Mouse (Mus musculus) urinary bladder, postnatal 25 days (tissue): Measurements from ENCODE around the gene Sh3pxd2b.
A peak's percentile ranks its signal among the peaks of the same experiment; 100 is the strongest.

Source experiments
- DNase-seq: peaks from one replicate; pipeline ENCODE4 v3.0.0; 2022; ENCODE audit warnings: low spot score

The Sh3pxd2b gene

GRCm38 (mm10) chr11:32347607-32348432 is at the start of gene Sh3pxd2b:
Gene Sh3pxd2b, plus strand, starts transcription at chr11:32347820.
- peak; percentile 70 for DNase-seq

- DNase-seq: no peak
Observed at GRCm38 (mm10) chr11:32297866-32298531, 49.6 kb upstream of the Sh3pxd2b start.

DNA sequence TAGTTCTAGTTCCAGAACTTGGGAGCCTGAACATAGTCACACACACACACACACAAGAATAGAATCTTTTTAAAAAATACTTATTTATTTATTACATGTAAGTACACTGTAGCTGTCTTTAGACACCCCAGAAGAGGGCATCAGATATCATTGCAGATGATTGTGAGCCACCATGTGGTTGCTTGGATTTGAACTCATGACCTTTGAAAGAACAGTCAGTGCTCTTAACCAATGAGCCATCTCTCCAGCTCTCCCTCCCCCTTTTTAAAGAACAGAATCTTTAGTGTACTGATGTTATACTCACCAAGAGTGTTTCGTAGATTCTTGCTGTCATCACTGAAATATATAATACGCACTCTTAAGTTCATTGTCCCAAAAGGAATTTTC is 49.1 kb upstream of the Sh3pxd2b start:
- no peak for DNase-seq

GRCm38 (mm10) chr11:32299865-32300264 is 47.8 kb upstream of the Sh3pxd2b start, which contains the start of gene Hbq1a:
Gene Hbq1a, plus strand, starts transcription at chr11:32300069.
- DNase-seq: peak; percentile 46

DNA sequence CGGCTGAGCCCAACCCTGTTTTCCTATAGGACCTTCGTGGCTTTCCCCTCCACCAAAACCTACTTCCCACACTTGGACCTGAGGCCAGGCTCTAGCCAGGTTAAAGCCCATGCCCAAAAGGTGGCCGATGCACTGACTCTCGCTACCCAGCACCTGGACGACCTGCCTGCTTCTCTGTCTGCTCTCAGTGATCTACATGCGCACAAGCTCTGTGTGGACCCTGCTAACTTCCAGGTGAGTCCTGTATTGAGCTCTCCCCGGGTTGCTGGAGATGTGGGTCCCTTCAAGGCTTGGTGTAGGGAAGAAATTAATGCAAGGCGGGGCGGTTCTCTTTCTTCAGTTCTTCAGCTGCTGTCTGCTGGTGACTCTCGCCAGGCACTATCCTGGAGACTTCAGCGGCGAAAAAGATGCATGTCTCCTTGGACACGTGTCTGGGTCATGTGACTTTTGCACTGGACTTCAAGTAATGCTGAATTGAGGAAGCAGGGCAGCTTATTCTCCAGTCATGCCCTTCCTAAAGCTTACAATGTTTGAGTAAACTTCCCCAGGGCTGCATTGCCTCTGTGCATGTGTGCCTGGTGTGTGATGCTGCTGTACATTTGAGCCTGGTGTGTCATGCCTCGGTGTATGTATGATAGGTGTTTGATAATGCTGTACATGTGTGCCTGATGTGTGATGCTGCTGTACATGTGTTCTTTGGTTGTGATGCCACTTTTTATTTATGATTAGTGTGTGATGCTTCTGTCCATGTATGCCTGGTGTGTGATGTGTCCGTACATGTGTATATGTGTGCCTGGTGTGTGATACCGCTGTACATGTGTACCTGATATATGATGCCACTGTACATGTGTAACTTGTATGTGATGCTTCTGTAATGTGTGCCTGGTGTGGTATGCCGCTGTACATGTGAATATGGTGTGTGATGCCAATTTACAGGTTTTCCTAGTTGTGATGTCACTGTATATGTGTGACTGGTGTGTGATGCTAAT is 47.0 kb upstream of the Sh3pxd2b start:
- no peak for DNase-seq

GRCm38 (mm10) chr11:32301506-32301905 is 46.1 kb upstream of the Sh3pxd2b start:
- no peak for DNase-seq

- DNase-seq: no peak
Observed at GRCm38 (mm10) chr11:32302824-32303419, 44.7 kb upstream of the Sh3pxd2b start.

- DNase-seq: no peak
Observed at GRCm38 (mm10) chr11:32303455-32303854, 44.2 kb upstream of the Sh3pxd2b start.

- DNase-seq: no peak
Observed at GRCm38 (mm10) chr11:32307006-32307405, 40.6 kb upstream of the Sh3pxd2b start.

- no peak for DNase-seq
Observed at GRCm38 (mm10) chr11:32309446-32309845, 38.2 kb upstream of the Sh3pxd2b start.

- no peak for DNase-seq
Observed at GRCm38 (mm10) chr11:32309928-32310327, 37.7 kb upstream of the Sh3pxd2b start.

DNA sequence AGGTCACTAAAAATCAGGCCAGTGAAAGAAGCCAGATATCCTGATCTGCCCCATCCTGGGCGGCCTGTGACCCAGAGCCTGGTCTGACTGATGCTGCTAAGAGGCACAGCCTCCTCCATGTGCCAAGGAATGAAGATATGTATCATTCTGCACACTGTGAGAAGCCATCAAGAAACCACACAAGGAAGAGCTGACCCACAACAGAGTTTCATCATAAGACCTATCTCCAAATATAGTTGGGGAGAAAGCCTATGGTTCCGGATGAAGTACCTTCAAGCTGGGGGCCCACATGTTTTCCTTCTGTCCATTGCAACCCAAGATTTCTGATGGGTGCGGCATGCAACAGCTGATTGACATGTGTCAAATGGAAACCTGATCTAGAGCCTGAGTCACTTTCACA is 31.6 kb upstream of the Sh3pxd2b start:
- no peak for DNase-seq

DNA sequence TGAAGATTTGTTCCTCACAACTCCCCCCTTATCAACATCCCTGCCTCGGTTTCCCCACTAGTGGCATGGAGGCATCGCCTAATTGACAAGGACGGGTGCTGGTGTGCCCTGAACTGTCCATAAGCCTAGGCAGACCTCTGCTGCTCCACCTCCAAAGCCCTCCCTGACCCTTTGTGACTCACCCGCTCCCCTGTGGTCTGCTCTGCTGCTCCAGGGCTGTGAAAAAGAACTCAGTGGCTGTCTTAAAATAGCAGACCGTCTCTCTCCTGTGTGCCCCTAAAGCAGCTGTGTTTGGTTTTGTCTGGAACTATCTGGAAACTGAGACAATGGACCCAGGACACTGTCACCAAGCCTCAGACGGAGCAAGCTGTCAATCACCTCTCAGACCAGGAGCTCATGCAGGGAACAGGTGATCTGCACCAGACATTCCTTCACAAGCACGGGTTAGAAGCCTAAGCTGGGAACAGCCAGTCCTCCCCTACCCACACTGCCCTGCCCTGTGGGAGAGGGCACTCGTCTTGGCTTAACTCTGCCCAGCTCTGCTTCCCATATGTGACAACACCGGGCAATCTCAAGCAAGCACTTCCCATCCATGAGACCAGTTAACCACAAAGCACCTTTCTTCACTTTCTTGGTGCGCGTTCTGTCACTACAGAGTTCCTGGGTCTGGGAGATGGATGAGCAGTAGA is 27.0 kb upstream of the Sh3pxd2b start:
- DNase-seq: no peak

- peak; percentile 43 for DNase-seq
Observed at GRCm38 (mm10) chr11:32321196-32321565, 26.4 kb upstream of the Sh3pxd2b start.

GRCm38 (mm10) chr11:32324609-32325008 is 23.0 kb upstream of the Sh3pxd2b start:
- peak; percentile 87 for DNase-seq

DNA sequence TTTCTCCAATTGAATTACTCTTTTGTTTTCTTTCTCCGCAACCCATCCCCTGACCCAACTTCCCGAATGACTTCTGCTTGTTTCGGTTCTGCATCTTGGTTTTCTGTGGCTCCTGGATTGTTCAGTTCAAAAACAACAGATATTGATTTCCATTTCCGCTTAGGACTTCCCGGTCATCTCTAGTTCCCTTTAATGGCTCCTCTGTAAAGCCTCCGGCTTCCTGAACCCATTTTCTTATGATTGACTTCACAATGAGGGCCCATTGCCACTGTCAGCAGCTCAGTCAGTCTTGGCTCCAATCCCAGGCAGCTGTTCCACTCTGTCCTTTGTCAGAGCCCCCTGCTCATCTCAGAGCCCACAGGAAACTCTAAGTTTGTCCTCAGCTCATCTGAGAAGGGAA is 16.5 kb upstream of the Sh3pxd2b start:
- DNase-seq: no peak

DNA sequence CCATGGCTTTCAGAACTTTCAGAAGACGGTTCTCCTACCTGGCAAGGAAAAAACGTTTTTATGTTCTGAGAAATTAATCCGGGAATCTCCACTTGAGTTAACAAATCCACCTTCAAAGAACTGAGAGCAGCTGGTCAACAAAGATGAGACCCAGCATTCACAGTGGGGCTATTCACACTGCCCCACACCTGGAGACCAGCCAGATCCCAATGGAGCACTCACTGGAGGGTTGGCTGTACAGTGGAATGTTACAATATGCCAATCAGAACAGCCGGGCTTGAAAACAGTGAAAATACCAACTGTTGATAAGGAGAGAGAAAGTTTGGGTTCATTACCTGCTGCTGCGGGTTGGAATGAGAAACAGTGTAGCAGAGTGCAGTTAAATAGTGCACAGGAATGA is 15.8 kb upstream of the Sh3pxd2b start:
- DNase-seq: no peak

- DNase-seq: no peak
Observed at GRCm38 (mm10) chr11:32333235-32333634, 14.4 kb upstream of the Sh3pxd2b start.

GRCm38 (mm10) chr11:32336435-32336907 is 11.1 kb upstream of the Sh3pxd2b start:
- no peak for DNase-seq

DNA sequence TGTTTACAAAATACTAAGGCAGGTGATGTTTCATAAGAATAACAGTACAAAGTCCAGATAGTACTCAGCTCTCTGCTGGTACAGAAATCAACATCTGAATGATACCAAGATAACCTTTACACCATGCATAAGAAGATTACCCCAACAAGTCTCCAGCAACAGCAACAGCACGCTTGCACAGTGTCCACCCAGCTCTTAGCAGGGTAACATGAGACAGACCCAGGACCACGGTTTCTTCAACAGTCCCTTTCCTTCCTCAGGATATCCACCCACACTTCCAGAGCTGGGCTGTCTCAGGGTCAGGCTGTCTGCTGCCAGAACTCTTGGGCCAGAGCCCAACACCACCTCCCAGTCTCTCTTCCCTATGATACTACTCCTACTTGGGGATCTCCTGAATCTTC is 8.5 kb upstream of the Sh3pxd2b start:
- no peak for DNase-seq
